Mouse (Mus musculus): Measurements from ENCODE around the gene Pde10a.

Gene Pde10a

DNA sequence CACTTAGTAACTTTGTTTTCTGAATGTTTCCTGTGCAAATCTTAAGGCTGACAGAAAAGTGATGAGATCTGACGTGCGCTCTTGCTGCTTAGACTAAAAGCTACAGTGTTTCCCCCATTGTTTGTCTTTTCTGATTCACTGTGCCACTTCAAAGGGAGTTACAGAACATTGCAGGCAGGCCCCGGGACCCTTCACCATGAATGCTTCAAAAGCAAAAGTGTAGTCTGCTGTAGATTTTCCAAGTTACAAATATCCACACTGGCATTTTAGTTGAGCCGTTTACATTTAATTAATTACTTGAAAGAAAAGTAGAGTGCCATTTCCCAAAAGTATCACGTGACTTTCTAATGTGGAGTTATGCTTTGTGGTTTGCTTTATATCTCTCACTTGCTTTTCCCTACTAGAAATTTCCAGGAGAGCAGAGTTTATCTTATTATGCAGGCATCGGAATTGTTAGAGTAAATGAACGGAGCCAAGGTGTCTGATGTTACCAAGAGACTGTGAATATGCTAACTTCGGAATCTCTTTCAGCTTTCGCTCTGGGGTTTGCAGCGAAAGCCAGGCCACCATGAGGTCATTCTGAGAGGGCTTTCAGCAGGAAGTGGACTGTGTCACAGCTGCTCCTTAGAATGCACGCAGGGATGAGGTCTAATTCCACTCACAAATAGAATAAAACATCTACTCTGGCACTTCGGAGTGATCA, 447.1 kb downstream of the Pde10a start:
- DNase-seq (ENCODE audit: low read depth): no peak

DNA sequence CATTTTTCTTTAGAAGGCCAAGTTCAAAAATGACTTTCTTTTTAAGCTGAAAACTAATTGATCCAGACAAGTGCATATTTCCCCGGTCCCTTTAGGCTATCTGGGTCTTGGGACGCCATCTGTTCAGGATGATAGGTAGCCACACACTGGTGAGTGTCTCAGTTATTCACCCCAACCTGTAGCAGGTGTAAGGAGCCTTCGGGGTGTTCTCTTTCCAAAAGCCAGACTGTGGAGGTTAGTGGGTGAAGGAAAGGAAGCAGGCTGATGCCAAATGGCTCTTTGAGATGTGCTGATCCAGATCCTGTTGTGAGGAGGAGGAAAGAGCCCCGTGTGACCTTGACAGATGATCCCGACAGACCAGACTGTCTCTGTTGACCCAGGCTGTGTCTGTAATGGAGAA, 448.2 kb downstream of the Pde10a start:
- DNase-seq (ENCODE audit: low read depth): no peak

DNA sequence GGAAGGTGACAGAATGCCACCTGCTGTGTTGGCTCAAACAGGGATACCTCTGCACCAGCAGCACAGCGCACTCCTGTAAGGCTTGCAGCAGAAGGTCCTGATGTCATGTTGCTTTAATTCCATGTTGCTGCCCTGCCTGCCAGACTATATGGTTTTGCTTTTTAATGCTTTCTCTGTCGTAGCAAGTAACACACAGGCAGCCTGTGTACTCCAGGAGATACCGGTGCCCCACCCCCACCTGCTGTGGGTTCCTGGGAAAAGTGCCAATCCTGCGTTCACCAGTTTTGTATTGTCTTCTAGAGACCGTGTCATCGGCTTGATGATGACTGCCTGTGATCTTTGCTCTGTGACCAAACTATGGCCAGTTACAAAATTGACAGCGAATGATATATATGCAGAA, 449.3 kb downstream of the Pde10a start:
- DNase-seq (ENCODE audit: low read depth): no peak

DNA sequence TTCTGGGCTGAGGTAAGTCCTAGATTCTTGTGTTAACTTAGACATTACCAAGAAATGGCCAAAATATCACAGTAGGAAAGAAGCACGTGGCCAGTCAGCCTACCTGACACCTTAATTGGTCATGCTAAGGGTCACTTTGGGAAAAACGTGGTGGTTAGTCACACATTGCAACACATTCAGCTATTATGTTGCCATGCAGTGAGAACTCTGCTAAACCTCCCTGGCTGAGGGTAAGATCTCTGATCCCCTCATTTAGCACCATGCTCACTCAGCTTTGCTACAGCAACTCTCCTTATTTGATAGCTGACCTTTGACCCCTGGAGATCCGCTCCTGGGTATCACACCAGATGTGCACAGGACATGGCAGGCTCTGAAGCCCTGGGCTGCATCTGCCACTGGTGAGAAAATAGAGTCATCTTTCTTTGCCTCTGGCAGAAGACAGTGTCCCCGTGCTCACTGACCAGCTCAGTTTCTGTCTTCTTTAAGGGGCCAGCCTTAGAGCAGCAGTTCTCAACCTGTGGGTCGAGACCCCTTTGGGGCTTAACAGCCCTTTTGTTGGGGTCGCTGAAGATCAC, 449.7 kb downstream of the Pde10a start:
- no peak for DNase-seq (ENCODE audit: low read depth)

DNA sequence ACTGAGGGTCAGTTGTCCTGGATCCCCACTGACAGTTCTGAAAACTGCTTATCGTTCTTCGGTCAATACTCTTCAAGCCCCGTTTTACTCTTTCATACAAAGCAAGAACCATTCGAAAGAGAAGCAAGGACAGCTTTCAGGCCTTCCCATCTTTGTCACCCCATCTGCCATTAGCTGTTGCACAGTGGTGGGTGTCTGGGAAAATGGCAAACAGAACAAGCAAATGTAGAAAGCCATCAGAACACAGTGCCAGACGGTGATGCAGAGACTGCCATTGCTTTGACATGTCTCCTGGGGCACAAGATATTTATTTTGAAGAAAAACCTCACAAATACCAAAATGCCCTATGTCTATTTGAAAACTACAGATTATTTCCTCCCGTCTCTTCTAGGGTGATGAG, 451.6 kb downstream of the Pde10a start:
- no peak for DNase-seq (ENCODE audit: low read depth)

DNA sequence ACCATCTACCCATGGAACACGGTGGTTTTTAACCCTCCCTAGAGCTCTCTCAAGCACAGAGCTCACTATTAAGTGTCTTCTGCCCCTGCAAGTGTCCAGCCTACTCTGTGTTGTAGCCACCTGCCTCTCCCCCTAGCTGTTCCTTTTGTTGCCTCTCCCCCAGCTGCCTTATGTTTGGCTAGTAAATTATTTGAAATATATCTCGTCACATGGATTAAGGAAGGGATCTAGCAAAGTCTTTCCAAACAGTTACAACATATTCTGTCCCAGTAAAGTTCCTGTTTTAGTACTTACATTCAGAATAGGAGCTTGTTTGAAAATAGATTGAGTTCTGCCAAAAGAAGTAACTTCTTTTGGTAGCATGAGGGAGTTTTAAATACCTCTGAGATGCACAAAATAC, 452.1 kb downstream of the Pde10a start:
- DNase-seq (ENCODE audit: low read depth): no peak

DNA sequence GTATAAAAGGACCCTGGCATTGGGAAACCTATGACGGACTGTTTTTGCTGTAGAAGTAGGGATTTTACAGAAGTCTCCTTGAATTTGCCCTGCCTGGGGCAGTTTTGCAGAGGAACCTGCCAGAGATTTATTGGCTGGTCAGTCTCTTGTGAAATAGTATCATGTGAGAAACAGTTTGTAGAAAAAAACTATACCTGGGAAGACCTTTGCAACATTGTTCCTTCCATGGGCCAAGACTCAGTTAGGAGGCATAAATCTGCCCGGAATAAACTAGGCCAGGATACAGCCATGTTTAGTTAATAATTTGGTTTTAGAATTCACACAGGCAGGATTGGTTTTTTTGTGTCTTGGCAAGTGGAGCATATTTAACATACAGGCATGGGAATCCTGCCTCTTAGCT, 458.4 kb downstream of the Pde10a start:
- DNase-seq (ENCODE audit: low read depth): no peak

DNA sequence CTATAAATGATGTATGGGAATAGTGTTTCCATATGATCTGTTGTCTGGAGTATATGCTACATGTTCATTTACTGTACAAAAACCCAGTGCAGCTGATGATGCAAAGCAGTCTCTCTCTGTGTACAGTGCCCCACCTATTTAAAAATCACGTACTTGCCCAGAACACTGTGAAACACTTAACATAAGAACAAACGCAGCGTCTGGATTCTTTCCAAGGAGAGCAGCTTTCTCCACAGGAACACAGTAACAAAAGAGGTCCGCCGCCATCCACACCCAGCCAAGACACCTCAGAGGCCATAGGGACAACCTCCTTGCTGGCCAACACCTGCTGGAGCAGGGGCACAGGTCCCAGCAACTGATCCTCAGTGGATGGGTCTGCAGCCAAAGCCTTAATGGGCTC, 460.5 kb downstream of the Pde10a start:
- DNase-seq (ENCODE audit: low read depth): no peak

DNA sequence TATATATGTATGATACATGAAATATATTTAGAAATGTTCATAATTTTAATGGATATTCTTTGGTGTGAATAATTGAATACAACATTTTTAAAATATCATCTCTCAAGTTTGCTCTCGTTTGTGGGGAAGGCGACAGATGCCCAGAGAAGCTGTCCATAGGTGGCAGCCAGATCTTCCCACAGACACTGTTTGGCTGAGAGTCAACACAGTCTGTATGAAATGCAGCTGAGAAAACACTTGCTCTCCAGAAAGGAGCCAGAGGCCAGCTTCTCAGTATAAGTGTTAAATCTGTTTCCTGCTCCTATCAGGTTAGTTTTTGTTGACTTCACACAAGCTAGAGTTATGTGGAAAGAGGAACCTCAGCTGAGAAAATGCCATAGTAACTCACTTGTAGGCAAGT, 461.4 kb downstream of the Pde10a start:
- DNase-seq (ENCODE audit: low read depth): no peak

DNA sequence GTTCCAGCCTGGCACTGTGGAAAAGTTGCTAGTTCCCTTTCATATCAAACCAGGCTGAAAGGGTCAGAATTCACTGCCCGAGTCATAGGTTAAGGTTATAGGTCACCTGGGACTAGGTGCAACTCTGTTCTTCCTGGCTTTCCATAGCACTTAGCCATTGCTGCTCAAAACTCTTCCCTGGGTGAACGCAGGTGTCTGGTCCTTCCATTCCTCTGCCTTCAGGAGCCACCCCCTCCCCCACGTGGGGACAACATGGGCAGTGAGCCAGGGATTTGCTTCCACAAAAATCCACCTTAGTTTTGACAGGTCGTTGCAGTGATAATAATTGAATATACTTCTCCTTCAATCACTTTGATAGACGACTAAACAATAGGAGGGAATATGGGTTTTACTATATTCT, 462.2 kb downstream of the Pde10a start:
- DNase-seq (ENCODE audit: low read depth): no peak

DNA sequence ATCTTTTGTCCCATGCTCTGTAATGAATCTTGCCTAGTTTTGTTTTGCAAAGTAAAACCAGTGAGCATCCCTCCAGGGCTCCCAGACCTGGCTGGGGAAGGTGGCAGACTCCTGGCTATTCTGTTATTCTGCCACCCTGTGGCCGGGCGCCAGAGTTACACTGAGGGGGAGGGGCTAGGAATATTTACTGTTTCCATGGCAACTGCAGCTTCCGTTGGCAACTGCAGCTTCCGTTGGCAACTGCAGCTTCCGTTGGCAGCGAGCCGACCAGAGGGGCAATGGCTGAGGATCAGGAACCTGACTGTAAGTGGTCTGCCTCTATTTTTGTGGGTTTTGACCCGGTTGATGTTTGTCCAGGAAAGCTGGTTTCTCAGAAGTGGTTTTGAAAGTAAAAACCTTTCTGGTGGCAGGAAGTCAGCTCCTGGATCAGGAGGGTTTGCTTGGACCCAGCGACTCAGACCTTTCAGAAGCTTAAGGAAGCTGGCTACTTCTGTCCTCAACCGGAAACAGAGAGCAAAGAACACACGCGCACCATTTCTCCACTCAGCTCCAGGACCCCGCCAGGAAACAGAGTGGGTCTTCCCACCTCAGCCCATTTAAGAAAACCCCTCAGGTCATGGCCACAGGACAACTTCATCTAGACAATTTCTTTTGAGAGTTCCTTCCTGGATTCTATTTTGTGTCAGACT, 463.1 kb downstream of the Pde10a start, which contains the start of gene 1700010I14Rik:
Gene 1700010I14Rik (plus strand): TSS at position 215 of the 689 bp plus-strand sequence.
- DNase-seq (ENCODE audit: low read depth): peak; percentile 95

DNA sequence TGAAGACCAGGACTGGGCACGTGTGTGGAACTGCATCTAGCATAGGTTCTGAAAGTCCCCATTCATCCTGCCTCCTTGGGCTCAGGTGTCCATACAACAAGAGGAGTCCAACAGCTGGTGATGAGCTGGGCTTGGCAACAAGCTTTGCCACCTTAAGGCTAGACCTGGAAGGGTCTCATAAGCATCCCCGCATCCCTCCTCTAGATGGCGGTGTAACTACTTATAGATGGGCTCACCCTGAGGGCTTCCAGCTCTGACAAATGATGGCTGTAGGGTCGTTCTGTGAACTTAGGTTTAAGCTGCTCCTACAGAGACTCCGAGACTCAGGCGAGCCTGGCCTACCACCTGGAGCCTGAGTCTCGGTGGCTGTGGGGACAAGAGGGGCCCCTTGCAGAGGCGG, 466.0 kb downstream of the Pde10a start:
- DNase-seq (ENCODE audit: low read depth): peak; percentile 55

DNA sequence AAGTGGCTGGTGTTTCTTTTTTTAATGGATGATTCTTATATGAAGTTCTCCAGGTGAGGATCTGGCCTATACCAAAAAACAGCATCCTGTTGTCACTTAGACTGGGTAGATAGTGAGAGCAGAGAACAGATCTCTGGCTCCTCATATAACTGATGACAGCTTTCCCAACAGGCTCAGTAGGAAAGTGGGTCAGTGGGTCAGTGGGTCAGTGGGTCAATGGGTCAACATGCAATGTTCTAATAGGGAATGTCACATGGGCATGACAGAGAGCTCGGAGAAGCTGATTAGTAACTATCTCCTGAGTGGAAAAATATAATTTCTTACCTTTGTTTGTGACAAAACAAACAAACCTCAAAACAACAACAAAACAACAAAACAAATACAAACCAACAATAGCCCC, 470.2 kb downstream of the Pde10a start:
- DNase-seq (ENCODE audit: low read depth): no peak

DNA sequence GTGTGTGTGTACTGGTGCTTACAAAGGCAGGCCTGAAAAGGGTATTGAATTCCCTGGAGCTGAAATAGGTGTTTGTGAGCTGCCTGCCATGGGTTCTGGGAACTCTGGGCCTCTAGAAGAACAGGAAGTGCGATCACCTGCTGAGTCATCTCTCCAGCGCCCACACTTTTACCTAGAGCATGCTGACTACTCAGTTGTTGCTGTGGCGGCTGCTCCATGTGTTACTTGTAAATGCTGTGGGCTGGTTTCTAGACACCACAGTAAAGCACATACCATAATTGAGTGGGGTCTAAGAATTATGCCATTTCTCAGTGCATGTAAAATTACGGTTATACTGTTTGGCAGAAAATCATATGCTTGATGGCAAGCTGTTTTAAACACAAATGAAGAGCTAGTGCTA, 477.3 kb downstream of the Pde10a start:
- DNase-seq (ENCODE audit: low read depth): no peak

DNA sequence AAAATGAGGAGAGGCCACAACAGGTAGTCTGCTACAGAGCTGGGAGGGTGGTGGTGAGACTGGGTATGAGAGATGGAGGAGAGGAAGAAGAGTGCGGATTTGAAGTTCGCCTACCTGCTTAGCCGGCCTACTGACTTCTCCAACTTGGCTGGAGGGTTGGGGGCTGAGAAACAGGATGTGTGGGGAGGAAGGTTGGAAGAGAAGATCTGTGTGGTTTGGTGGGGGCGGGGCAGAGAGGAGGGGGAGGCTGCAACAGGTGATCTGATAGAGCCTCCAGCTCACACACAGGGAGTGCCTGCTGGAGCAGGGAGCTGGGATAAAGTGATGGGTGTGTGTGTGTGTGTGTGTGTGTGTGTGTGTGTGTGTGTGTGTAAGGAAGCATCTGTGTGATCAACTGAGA, 479.3 kb downstream of the Pde10a start:
- DNase-seq (ENCODE audit: low read depth): no peak

DNA sequence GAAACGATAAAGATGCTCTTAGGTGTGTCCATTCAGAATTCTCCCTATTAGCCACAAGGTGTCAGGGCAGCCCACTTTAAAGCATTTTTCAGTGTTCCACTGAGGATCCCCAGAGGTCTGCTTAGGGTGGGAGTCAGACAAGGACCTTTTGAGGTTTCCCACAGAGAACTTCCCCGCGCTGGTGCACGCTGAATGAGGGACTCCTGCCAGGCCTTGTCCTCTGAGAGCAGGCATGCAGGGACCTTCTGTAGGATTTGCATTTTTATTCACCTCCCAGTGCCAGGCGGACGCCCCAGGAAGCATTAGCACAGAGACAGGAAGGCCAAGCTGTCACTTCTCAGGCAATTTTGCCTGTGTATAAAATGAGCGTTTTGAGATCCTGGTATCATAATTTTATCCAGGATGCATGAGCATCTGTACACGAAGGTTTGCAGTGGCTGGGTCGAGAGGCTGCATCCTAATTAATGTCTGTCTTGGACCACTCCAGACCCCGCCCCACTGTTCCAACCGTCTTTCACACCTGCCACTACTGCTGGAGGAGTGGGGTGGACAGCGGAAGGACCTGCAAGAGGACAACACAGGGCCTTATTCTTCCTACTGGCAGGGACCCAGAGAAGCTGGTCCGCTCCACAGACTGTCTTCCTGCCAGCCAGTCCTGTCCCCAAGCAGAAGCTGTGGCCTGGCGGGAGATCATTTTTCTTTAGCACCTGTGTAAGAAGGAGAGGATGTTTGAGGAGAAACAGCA, 498.2 kb downstream of the Pde10a start:
- no peak for DNase-seq (ENCODE audit: low read depth)

DNA sequence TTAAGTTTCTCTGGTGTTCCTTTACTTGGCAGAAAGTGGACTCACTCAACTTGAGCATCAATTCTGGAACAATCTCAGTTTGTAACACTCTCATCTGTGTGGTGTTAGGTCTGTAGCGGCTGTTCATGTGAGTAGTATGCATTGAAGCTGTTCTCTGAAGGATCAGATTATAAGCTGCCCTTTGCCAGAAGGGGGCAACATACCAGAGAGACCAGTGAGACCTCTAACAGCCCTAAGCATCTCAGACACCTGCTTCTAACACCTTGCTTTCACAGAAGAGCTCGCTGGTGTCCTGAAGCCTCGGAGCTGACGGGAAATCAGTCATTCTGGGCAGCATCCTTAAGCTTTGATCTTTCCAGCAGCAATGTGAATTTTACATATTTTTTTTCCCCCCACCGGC, 505.0 kb downstream of the Pde10a start:
- peak; percentile 18 for DNase-seq (ENCODE audit: low read depth)

DNA sequence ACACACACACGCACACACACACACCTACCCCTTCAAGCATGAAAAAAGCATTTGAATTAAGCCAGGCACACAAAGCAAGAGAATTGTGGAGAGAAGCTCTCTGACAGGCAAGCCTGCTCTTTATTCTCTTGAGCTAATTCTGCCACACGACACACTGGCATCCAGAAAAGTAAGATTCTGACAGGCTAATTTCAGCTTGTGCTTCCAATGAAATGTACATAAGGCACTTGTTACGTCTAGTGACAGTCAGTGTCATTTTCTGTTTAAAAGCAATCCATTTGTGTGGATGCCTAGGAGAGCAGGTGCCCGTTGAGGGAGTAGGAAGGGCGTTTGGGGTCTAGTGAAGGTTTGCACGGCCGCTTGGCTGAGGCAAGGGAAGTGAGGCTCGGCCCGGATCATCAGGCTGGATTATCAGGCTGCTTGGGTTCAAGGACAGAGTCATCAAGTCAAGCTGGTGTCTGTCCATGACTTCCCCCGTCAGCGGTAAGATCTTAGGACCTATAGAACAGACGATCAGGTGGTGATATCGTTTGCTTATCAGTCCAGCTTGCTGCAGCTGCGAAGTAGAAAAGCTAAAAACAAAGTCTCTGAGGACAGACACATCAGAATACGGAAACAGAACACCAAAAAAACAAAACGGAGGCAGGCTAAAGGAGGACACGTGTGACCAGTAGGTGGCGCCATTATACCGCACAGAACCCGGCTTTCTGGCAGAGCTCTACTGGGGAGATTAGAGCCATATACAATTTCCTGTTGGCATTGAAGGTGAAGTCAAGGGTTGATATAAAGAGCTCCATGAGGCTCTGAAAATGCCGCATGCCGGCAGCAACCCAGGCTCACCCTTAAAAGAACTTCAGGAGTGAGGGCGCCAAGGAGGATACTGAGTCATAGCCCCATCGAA, 506.3 kb downstream of the Pde10a start:
- peak; percentile 85 for DNase-seq (ENCODE audit: low read depth)

DNA sequence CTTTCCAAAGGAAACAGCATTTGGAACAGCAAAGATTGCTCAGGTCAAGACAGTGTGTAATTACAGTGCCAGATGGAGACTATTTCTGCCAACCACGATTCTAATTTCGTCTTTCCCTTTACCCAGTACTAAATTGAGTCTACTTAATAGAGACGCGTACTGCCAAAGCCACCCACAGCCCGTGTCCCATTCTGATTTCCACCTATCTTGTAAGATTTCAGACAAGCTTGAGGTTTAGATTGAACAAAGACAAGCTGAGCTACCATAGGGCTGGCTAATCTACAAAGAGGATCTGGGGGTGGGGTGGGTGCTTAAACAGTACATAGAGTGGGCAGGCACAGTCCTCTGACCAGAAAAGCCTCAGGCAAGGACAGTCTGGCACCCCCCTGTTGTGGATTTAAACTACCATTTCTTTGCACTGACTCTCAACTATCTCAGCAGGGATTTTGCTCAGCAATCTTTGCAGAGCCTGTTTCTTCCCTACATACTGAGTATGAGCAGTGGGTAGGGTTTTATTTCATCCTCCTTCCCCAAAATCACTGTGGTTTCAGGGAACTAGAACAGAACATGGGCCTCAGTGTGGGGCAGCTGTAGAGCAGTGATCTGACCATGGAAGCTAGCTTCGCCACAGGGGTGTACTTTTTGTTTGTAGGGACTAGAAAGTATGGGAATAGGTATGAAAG, 507.3 kb downstream of the Pde10a start:
- DNase-seq (ENCODE audit: low read depth): no peak

DNA sequence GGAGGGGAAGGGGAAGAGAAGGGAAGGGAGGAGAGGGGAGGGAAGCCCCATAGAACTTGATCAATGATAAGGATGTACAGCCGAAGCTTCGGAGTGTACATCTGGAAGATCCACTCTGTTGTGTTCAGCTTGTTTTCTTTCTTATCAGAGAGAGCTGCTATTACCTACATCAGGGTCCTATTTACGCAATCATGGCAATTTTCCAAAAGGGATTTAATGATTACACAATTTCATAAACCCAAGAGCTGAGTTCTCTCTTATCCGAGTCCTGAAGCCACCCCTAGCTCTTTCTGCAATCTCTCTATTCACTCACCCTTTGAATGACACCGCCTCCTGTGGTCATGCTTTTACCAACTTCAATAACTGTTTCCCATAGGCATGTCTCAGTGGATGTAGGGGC, 508.3 kb downstream of the Pde10a start:
- DNase-seq (ENCODE audit: low read depth): no peak
